Mouse (Mus musculus): Measurements from ENCODE around the gene Acat2. TPM values are rescaled to one million over a fixed set of nuclear protein-coding genes. Genes with fewer than 3 reads are reported as not detected.
"Not testable (repeated sequence)": the region's sequence is repeated elsewhere in the genome, so short reads cannot be mapped to it uniquely, and the experiment has no call there.

Gene Acat2
- polyA plus RNA-seq, 1 experiment: 29.7 TPM

DNA sequence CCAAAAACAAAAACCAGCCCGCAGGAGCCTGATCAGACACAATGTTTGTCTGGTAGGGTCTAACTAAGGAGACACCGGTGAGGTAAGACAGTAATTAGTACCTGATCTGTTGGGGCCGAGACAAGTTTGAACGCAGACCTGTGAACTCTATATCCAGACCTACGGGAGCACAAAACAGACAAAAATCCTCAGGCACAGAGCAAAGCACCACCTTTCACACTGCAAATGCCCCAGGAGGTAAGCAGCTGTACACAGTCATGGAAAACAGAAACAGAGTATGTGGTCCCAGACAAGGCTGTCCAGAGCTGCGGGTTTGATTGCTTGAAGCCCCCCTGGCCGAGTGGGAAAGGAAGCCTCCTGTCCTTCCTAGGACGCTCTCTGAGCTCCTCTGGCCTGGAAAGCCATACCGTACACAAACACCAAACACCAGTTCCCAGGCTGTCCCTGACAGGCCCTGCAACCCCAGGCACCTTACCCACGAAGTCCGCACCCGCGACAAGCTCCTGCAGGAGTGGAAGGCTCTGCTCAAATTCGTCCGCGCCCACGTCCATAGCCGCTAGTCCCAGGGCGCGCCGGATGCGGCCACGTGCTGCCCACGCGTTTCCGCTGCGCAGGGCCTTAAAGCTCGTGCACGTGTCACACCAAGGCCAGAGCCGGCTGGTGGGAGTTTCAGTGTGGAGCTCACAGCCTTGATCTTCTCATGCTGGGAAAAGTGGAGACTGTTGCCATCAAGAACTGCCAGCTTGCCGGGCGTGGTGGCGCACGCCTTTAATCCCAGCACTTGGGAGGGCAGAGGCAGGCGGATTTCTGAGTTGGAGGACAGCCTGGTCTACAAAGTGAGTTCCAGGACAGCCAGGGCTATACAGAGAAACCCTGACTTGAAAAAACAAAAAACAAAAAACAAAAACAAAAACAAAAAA lies 50.9 kb downstream of the Acat2 start, which contains the start of gene Pnldc1:
Gene Pnldc1 (minus strand): TSS at position 870 of the 920 bp plus-strand sequence.
- Histone ChIP-seq H3K27me3 (replicated peaks) (no peaks in the 10 kb centered on the region), H3K36me3 (replicated peaks; ENCODE audit: low read length) (peaks cover 81% of the 10 kb centered on the region), H3K4me1 (peaks cover 14% of the 10 kb centered on the region; the same call in 1 of the 2 replicates), H3K9me3 (no peaks in the 10 kb centered on the region), H3K4me3 (replicated peaks) (no peak within 1 kb of the TSS)
- TF ChIP-seq FLI1 (IDR thresholded peaks at IDR 0.05; ENCODE audit: low read length): no peak
- TF ChIP-seq GATA1 (IDR thresholded peaks at IDR 0.05; ENCODE audit: borderline replicate concordance, low read length): no peak

DNA sequence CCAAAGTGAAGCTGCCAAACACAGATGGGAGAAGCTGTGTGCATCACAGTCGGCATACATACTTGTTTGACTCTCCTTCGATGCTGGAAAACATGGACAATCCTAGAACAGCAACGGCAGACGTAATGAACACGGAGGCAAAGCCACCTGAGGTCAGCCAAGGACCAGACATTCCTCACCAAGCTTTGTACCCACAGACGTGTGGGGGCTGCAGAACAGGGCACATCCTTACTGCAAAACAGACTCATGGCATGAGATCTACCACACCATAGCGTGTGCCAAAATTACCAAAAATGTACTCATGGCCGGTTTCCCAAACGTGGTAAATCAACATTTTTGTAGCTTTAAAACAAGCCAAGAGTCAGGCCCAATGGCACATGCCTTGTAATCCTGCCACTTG lies 54.1 kb downstream of the Acat2 start:
- TF ChIP-seq FLI1 (IDR thresholded peaks at IDR 0.05; ENCODE audit: low read length) (no peak), GATA1 (IDR thresholded peaks at IDR 0.05; ENCODE audit: borderline replicate concordance, low read length) (no peak)
- H3K27me3 ChIP-seq (replicated peaks): no peaks in the 10 kb centered on the region
- peaks cover 78% of the 10 kb centered on the region for H3K36me3 ChIP-seq (replicated peaks; ENCODE audit: low read length)
- H3K4me3 ChIP-seq (replicated peaks): no peak overlapping the region
- no peaks in the 10 kb centered on the region; the same call in 1 of the 2 replicates for H3K4me1 ChIP-seq
- no peaks in the 10 kb centered on the region for H3K9me3 ChIP-seq

DNA sequence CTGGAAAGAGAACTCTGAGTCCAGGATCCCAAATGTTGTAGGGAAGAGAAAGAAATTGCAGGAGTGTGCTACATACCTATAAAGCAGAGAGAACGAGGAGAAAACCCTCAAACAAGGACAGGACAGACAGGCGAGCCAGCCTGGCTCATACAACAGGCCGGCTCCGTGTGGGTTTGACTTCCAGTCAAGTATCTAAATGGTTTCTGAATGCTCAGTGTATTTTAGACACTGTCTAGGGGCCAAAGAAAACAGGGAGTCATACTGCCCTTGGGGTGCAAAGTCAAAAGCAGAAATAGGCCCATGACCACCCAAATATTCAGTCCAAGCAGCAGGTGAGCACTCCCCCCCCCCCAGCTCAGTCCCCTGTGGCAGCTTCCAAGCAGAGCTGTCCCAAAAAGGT lies 54.7 kb downstream of the Acat2 start:
- no peaks in the 10 kb centered on the region; the same call in 1 of the 2 replicates for H3K4me1 ChIP-seq
- peaks cover 78% of the 10 kb centered on the region for H3K36me3 ChIP-seq (replicated peaks; ENCODE audit: low read length)
- no peaks in the 10 kb centered on the region for H3K27me3 ChIP-seq (replicated peaks)
- TF ChIP-seq GATA1 (IDR thresholded peaks at IDR 0.05; ENCODE audit: borderline replicate concordance, low read length) (no peak), FLI1 (IDR thresholded peaks at IDR 0.05; ENCODE audit: low read length) (no peak)
- H3K9me3 ChIP-seq: no peaks in the 10 kb centered on the region
- H3K4me3 ChIP-seq (replicated peaks): no peak overlapping the region

GRCm38 (mm10) chr17:12904349-12904748 lies 56.2 kb downstream of the Acat2 start:
- Histone ChIP-seq H3K36me3 (replicated peaks; ENCODE audit: low read length) (peaks cover 76% of the 10 kb centered on the region), H3K4me1 (no peaks in the 10 kb centered on the region; the same call in 1 of the 2 replicates), H3K4me3 (replicated peaks) (no peak overlapping the region), H3K27me3 (replicated peaks) (no peaks in the 10 kb centered on the region), H3K9me3 (no peaks in the 10 kb centered on the region)
- TF ChIP-seq GATA1 (IDR thresholded peaks at IDR 0.05; ENCODE audit: borderline replicate concordance, low read length) (no peak), FLI1 (IDR thresholded peaks at IDR 0.05; ENCODE audit: low read length) (no peak)

DNA sequence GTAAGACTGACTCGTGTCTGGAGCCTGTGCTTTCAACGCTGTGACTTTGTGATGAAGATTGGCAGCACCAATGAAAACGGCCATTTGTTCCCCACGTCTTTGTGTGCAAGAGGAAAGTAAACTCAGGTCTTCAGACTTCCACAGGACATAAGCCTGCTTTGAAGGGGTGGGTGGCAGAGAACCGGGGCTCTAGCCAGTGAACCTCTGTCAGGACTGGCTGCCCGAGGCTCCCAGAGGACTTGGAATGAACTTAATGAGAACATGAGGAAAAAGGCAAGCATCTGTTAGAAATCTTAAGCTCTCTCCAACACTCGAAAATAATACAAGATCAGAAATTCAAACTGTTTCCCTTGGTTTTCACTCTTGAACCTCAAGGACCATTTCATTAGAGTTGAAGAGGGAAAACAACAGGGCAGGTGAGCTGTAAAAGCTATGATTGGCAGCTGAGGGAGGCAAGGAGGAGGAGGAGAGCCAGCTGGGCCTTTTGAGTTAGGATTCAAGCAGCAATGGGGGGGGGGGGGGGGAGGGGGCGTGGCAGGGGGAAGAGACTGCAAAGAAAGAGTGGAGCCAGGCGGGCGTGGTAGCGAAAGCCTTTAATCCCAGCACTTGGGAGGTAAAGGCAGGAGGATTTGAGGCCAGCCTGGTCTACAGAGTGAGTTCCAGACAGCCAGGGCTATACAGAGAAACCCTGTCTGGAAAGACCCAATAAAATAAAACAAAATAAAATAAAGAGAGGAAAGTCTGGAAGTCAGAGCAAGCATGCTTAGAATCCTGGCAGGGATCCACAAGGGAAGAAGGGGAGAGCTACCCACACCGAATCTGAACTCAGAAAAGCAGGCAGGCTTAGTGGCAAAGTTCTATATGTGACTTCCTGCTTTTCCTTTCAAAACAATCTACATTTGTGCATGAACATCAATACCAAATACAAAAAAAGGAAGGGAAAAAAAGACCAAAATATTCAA lies 56.9 kb downstream of the Acat2 start:
- peaks cover 76% of the 10 kb centered on the region for H3K36me3 ChIP-seq (replicated peaks; ENCODE audit: low read length)

GRCm38 (mm10) chr17:12902291-12902690 lies 58.3 kb downstream of the Acat2 start:
- Histone ChIP-seq H3K4me1 (no peaks in the 10 kb centered on the region; the same call in 1 of the 2 replicates), H3K36me3 (replicated peaks; ENCODE audit: low read length) (peaks cover 74% of the 10 kb centered on the region), H3K4me3 (replicated peaks) (no peak overlapping the region), H3K27me3 (replicated peaks) (no peaks in the 10 kb centered on the region), H3K9me3 (no peaks in the 10 kb centered on the region)
- no peak for TF ChIP-seq FLI1 (IDR thresholded peaks at IDR 0.05; ENCODE audit: low read length)
- no peak for TF ChIP-seq GATA1 (IDR thresholded peaks at IDR 0.05; ENCODE audit: borderline replicate concordance, low read length)

More for the DNA sequence above, 56.9 kb downstream of the Acat2 start:
- TF ChIP-seq FLI1 (IDR thresholded peaks at IDR 0.05; ENCODE audit: low read length) (no peak), GATA1 (IDR thresholded peaks at IDR 0.05; ENCODE audit: borderline replicate concordance, low read length) (no peak)
- Histone ChIP-seq H3K27me3 (replicated peaks) (no peaks in the 10 kb centered on the region), H3K9me3 (no peaks in the 10 kb centered on the region), H3K4me1 (no peaks in the 10 kb centered on the region; the same call in 1 of the 2 replicates), H3K4me3 (replicated peaks) (no peak overlapping the region)

DNA sequence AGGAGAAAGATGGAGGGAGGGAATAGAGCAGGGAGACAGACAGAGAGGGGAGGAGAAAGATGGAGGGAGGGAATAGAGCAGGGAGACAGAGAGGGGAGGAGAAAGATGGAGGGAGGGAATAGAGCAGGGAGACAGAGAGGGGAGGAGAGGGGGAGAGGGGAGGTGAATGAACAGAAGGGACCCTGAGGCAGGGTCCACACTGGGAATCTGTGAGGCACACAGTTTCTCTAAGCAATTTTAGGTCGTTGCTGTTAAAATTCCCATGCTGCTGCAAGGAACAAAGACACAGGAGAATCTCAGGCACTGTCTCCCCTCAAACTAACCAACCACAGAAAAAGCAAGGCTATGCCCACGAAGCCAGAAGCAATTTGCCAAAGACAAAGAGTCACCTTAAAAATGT lies 61.9 kb downstream of the Acat2 start:
- H3K9me3 ChIP-seq; H3K4me1 ChIP-seq; H3K4me3 ChIP-seq (replicated peaks); H3K27me3 ChIP-seq (replicated peaks): not testable (repeated sequence)
- H3K36me3 ChIP-seq (replicated peaks; ENCODE audit: low read length): peaks cover 76% of the 10 kb centered on the region

DNA sequence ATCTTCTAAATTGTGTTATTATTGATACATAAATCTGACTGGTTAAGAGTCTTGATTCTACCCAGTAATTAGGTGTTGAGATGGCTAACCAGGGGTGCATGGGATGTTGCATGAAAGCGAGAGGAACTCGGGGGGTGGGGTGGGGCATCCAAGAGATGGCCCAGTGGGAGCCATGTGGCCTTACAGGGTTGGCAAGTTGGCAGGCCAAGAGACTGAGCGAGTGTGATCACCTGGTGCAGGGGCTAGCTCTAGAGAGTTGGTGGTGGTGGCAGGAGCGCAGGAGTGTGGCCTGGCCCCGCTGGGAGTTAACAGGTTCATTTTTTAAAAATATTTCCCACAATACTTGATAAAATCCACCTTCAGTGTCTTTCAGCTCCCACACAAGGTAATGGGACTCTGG lies 62.9 kb downstream of the Acat2 start:
- Histone ChIP-seq H3K36me3 (replicated peaks; ENCODE audit: low read length) (peaks cover 73% of the 10 kb centered on the region), H3K9me3 (no peaks in the 10 kb centered on the region), H3K4me3 (replicated peaks) (no peak overlapping the region), H3K27me3 (replicated peaks) (no peaks in the 10 kb centered on the region), H3K4me1 (no peaks in the 10 kb centered on the region; the same call in 1 of the 2 replicates)
- TF ChIP-seq GATA1 (IDR thresholded peaks at IDR 0.05; ENCODE audit: borderline replicate concordance, low read length) (no peak), FLI1 (IDR thresholded peaks at IDR 0.05; ENCODE audit: low read length) (no peak)

Other genes starting within 250 kb of the Acat2 start
- gene Igf2r, start 191.1 kb downstream of the Acat2 start, polyA plus RNA-seq (2012; ENCODE audit: insufficient read depth, low replicate concordance): 0.42 and 1.0 TPM in 2 replicates
- gene Mas1, start 92.6 kb downstream of the Acat2 start, polyA plus RNA-seq (2012; ENCODE audit: insufficient read depth, low replicate concordance): not detected in 2 replicates
- not detected in 2 replicates for gene Mrgprh, start 84.7 kb downstream of the Acat2 start, polyA plus RNA-seq (2012; ENCODE audit: insufficient read depth, low replicate concordance)
- gene Pnldc1, start 50.5 kb downstream of the Acat2 start, polyA plus RNA-seq (2012; ENCODE audit: insufficient read depth, low replicate concordance): not detected in 2 replicates
- gene Tcp1, start 45.0 kb downstream of the Acat2 start, polyA plus RNA-seq (2012; ENCODE audit: insufficient read depth, low replicate concordance): 12.9 and 20.7 TPM in 2 replicates
- 21.3 and 86.7 TPM in 2 replicates for gene Mrpl18, start 44.4 kb downstream of the Acat2 start, polyA plus RNA-seq (2012; ENCODE audit: insufficient read depth, low replicate concordance)
- not detected in 2 replicates for gene Acat3, start 20.1 kb downstream of the Acat2 start, polyA plus RNA-seq (2012; ENCODE audit: insufficient read depth, low replicate concordance)
- gene Wtap, start 33.4 kb upstream of the Acat2 start, polyA plus RNA-seq (2012; ENCODE audit: insufficient read depth, low replicate concordance): 5.3 and 15.9 TPM in 2 replicates
- 237 and 328 TPM in 2 replicates for gene Sod2, start 46.1 kb upstream of the Acat2 start, polyA plus RNA-seq (2012; ENCODE audit: insufficient read depth, low replicate concordance)
- not detected in 2 replicates for gene Gpr31b, start 91.5 kb upstream of the Acat2 start, polyA plus RNA-seq (2012; ENCODE audit: insufficient read depth, low replicate concordance)
- gene Tcp10b, start 100.4 kb upstream of the Acat2 start, polyA plus RNA-seq (2012; ENCODE audit: insufficient read depth, low replicate concordance): 0.56 TPM in 1 of 2 replicates, not detected in the other
- gene Unc93a, start 171.1 kb upstream of the Acat2 start, polyA plus RNA-seq (2012; ENCODE audit: insufficient read depth, low replicate concordance): 0.55 TPM in 1 of 2 replicates, not detected in the other